Mouse (Mus musculus) small intestine, adult 10 weeks (tissue): ENCODE measurements around the gene Ilkap. TPM values are rescaled to one million over a fixed set of nuclear protein-coding genes. Genes with fewer than 3 reads are reported as not detected.

Experiments used
- polyA plus RNA-seq: library from polyadenylated mRNA; stranded (reverse); fragments of 350-450 nt; fragmentation: Illumina TruSeq; extraction: RNeasy Lipid Tissue Mini Kit (QIAGEN cat#74804); gene quantifications from one replicate; pipeline ENCODE4 v1.2.3, GENCODE M21; 2014; ENCODE audit warnings: low replicate concordance

Gene Ilkap
- 25.6 TPM for polyA plus RNA-seq

DNA sequence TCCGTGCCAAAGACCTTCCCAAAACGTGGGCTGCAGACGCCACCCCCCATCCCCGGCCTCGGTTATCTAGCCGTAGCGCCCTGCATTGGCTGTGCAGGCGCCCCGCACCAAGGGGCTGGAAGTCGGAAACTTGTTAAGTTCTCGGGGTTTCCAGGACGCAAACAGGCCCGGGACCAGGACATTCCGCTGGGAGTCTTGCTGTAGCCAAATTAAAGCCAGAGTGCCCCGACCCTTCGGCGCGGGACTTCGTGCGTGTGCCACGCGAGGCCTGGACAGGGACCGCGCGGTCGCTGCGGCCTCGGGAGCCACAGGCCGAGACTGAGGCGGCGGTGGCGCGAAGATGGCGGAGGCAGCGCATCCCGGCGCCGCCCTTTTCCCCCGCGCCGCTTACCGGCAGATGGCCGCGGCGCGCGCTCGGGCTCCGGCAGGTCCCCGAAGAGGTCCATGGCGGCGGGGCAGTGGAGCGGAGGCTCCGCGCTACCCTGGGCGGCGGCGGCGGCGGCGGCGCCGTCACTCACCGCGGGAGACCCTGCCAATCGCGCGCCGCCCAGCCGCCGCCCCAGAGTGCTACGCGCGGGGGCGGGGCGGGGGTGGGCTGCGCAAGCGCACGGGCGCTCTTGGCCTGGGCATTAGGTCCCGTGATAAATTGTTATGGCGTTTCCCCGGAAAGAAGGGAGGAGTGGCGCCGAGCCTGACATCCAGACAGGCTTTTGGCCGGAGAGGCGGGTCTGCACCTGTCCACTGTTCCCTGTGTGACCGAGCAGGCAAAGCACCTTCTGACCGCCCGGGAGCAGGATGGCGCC lies at the start of gene Ilkap:
Ilkap (minus strand) TSS at position 556 of the 803 bp plus-strand sequence.

DNA sequence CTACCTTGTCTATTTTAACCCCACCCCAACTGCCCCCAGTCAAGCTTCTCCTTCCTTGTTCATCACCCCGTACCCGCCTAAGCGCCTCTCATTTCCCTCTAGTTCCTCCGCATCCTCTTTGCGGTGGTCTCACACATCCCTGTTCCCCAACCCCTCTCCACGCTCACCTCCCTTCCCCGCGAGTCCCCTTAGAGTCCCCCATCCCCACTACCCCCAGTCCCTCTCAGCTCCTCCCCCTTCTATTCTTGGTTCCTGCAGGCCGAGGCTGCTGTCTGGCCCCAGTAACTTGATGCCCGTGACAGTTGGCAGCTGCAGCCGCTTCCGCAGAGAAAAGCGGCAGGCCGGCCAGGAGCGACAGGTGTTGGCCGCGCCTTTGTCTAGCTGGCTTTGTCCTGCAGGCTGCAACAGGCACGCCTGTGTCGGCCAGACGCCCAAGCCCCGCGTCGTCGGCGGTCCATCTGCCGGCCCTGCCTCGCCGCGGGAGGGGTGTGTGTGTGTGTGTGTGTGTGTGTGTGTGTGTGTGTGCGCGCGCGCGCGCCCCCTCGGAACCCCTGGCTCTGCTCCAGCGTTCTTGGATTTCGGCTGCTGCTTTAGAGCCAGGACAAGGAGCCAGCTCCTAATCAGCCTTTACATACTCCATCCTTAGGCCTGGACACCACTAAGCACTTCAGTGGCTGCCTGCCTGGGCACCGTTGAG lies 15.4 kb upstream of the Ilkap start, which contains the start of gene Hes6:
Hes6 (minus strand) TSS at position 141 of the 697 bp plus-strand sequence.

DNA sequence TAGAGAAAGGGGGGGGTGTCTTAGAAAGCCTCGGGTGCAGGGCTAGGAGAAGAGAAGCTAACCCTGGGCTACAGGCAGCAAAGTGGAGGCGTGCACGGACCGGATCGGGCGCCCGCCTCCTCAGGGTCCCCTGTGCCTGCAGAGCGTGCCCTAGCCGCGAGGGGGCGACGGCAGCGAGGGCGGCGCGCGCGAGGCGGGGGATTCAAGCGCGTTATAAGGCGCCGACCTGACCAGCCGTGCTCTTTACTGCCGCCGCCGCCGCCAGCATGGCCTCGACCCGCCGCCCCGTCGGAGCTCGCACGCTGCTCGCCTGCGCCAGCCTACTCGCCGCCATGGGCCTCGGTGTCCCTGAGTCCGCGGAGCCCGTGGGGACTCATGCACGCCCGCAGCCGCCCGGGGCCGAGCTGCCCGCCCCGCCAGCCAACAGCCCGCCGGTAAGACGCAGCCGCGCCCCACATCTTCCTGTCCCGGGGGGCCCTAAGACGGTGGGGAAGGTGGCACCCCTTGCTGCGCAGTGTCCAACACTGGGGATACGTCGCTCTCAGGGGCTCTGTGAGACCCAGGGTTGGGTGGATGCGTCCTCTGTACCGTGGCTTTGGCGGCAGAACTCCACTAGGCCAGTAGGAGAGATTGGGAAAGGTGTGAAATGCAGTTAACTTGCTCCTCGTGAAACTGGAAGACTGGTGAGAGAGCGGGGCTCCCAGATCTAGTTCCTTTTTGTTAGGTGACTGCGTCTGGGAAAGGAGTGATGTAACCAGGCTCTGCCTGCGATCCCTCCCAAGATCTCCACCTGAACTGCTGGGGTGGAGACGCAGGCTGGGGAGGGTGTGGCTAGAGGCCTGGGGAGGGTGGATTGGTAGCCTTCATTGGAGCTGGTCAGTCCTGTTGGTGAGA lies 32.2 kb downstream of the Ilkap start, which contains the start of gene Erfe:
Erfe (plus strand) TSS at position 216 of the 894 bp plus-strand sequence.

DNA sequence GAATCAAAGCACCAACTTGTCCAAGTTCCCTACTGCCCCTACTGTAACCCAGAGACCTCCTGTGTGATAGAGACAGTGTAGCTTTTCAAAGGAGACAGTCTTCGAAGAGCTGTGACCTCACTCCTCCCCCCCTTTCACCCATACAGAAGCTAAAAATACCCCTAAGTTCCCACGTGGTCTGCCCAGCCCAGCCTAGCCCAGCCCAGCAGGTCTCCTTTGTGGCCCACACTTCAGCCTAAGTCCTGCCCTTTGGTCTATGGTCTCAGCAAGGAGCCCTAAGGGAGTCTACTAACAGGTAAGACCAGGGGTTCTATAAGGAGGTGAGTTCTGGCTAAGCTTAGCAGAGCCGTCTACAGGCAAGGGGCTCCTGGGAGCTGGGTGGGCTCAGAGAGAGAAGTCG lies 47.8 kb downstream of the Ilkap start, which contains the start of gene Klhl30:
Klhl30 (plus strand) TSS at position 176 of the 400 bp plus-strand sequence.

Other genes with a start within 250 kb of the Ilkap start
- gene Ramp1, start 219.0 kb downstream of the Ilkap start, polyA plus RNA-seq = 1.0 TPM
- 123 TPM for gene Ube2f, start 148.5 kb downstream of the Ilkap start, polyA plus RNA-seq
- 3.2 TPM for gene Scly, start 100.5 kb downstream of the Ilkap start, polyA plus RNA-seq
- gene Espnl, start 76.7 kb downstream of the Ilkap start, polyA plus RNA-seq = not detected
- gene Klhl30, start 47.8 kb downstream of the Ilkap start, polyA plus RNA-seq = not detected
- gene Erfe, start 32.4 kb downstream of the Ilkap start, polyA plus RNA-seq = 3.1 TPM
- 0.30 TPM for gene Hes6, start 15.2 kb upstream of the Ilkap start, polyA plus RNA-seq
- 4.4 TPM for gene Per2, start 60.5 kb upstream of the Ilkap start, polyA plus RNA-seq
- gene Traf3ip1, start 95.8 kb upstream of the Ilkap start, polyA plus RNA-seq = 3.3 TPM
- gene Asb1, start 141.7 kb upstream of the Ilkap start, polyA plus RNA-seq = 1.9 TPM